Mouse (Mus musculus) liver, embryonic 14.5 days (tissue): ENCODE results near the gene Pacs2. TPM values are rescaled to one million over a fixed set of nuclear protein-coding genes. Genes with fewer than 3 reads are reported as not detected.

Experiments
- ATAC-seq: fragments of 200-750 bp; cut with Nextera tagmentation; 2 replicates; pipeline ENCODE4 v1.8.0; 2017; ENCODE audit warnings: moderate number of reproducible peaks, mild to moderate bottlenecking, moderate library complexity; ENCODE audit not compliant: insufficient read depth
- DNase-seq, 3 experiments: peaks; one replicate each; pipeline ENCODE4 v3.0.0-alpha.2; 2012 to 2013; ENCODE audit warnings: low read depth in 3 of 3, low spot score in 3 of 3
- H3K27ac ChIP-seq: fragments of 300-500 bp; sonication (generic); 2 replicates; pipeline ENCODE4 v1.5.1; 2014; ENCODE audit warnings: moderate library complexity, mild to moderate bottlenecking, control low read depth, inconsistent platforms
- H3K27me3 ChIP-seq: fragments of 300-500 bp; sonication (generic); 2 replicates; pipeline ENCODE4 v1.6.1; 2014; ENCODE audit warnings: mild to moderate bottlenecking, low read length, moderate library complexity; ENCODE audit not compliant: control insufficient read depth, insufficient read depth
- H3K36me3 ChIP-seq: fragments of 300-500 bp; sonication (generic); replicated peaks from 2 replicates; pipeline ENCODE4 v1.6.1; 2014; ENCODE audit warnings: low read depth; ENCODE audit not compliant: control insufficient read depth, insufficient read depth
- H3K4me1 ChIP-seq, 2 experiments: fragments of 200-500 bp in 1 of 2; fragments of 300-500 bp in 1 of 2; sonication (generic) in 1 of 2; replicated peaks; 2 replicates each; pipeline ENCODE4 v1.6.1; 2012 to 2014; ENCODE audit warnings: antibody characterized with exemption in 1 of 2, inconsistent platforms in 1 of 2, low read length in 1 of 2; ENCODE audit not compliant: control insufficient read depth in 2 of 2, insufficient read depth in 2 of 2
- H3K4me2 ChIP-seq: fragments of 300-500 bp; sonication (generic); 2 replicates; pipeline ENCODE4 v1.6.1; 2014; ENCODE audit warnings: low read depth, mild to moderate bottlenecking, control low read depth, moderate library complexity
- H3K4me3 ChIP-seq, 2 experiments: fragments of 200-500 bp in 1 of 2; fragments of 300-500 bp in 1 of 2; sonication (generic) in 1 of 2; 2 replicates each; pipeline ENCODE4 v1.5.1; 2012 to 2014; ENCODE audit warnings: low read depth in 2 of 2, low read length in 2 of 2, mild to moderate bottlenecking in 2 of 2, control low read depth in 1 of 2, inconsistent platforms in 1 of 2, moderate library complexity in 1 of 2; ENCODE audit not compliant: insufficient read depth in 1 of 2
- H3K9ac ChIP-seq: fragments of 300-500 bp; sonication (generic); replicated peaks from 2 replicates; pipeline ENCODE4 v1.6.1; 2014; ENCODE audit warnings: mild to moderate bottlenecking, control low read depth, moderate library complexity
- H3K9me3 ChIP-seq: fragments of 300-500 bp; sonication (generic); 2 replicates; pipeline ENCODE4 v1.6.1; 2016; ENCODE audit warnings: low read length, mixed read lengths; ENCODE audit not compliant: control insufficient read depth
- CTCF ChIP-seq: IDR thresholded peaks from 2 replicates; pipeline ENCODE4 v1.5.1; 2016; ENCODE audit warnings: antibody characterized with exemption, low read depth, control low read depth
- EP300 ChIP-seq: IDR thresholded peaks from 2 replicates; pipeline ENCODE4 v1.6.1; 2016; ENCODE audit warnings: antibody characterized with exemption, low read depth
- WGBS: fragments of 180-500 bp; shearing (Covaris S2); extraction: QIAGEN DNeasy Blood & Tissue Kit; methylation state at CpG from one replicate; pipeline ENCODE4 v1.1.7; 2014; ENCODE audit not compliant: insufficient replicate concordance; 5-methylcytosine and 5-hydroxymethylcytosine counted together
- polyA plus RNA-seq, 2 experiments: library from polyadenylated mRNA; depleted of rRNA in 1 of 2; stranded (reverse) in 1 of 2; unstranded in 1 of 2; fragments of >200 nt; fragmentation: Nextera tagmentation in 1 of 2; extraction: Ambion mirVana in 1 of 2; gene quantifications; 2 replicates each; pipeline versions ENCODE4 v1.2.1 to v1.2.3; 2012 to 2014

Gene Pacs2
- polyA plus RNA-seq, 2 experiments: 3.7 to 11.7 TPM

GRCm38 (mm10) chr12:113001133-113001474, 13.2 kb upstream of the Pacs2 start:
- H3K27ac ChIP-seq: peak overlapping the region; percentile 4
- DNase-seq: no peak
- no peaks in the 10 kb centered on the region for H3K9me3 ChIP-seq
- peak overlapping the region; percentile 94 for H3K4me2 ChIP-seq
- no peaks in the 10 kb centered on the region for H3K27me3 ChIP-seq
- peaks cover 14 to 17% of the 10 kb centered on the region in 2 experiments for H3K4me1 ChIP-seq
- 3% methylated on average over 5 of the region's 5 CpGs for WGBS
- peak overlapping the region; percentile 32 for H3K9ac ChIP-seq
- ATAC-seq: peak; percentile 3
- TF ChIP-seq CTCF (no peak), EP300 (no peak)
- no peaks in the 10 kb centered on the region; the same call in 1 of the 2 replicates for H3K36me3 ChIP-seq
- H3K4me3 ChIP-seq: peak overlapping the region; percentile 70 to 76

GRCm38 (mm10) chr12:113002667-113003066, 11.6 kb upstream of the Pacs2 start:
- 18% methylated on average over 2 of the region's 2 CpGs for WGBS
- no peak overlapping the region for H3K4me3 ChIP-seq

GRCm38 (mm10) chr12:113004011-113004410, 10.3 kb upstream of the Pacs2 start:
- no peaks in the 10 kb centered on the region for H3K36me3 ChIP-seq
- H3K4me1 ChIP-seq: peaks cover 8 to 9% of the 10 kb centered on the region in 2 experiments
- 77% methylated on average over 8 of the region's 8 CpGs for WGBS
- DNase-seq (no peak), ATAC-seq (no peak)
- no peak overlapping the region for H3K4me2 ChIP-seq
- no peaks in the 10 kb centered on the region for H3K9me3 ChIP-seq
- TF ChIP-seq EP300 (no peak), CTCF (no peak)
- no peak overlapping the region for H3K9ac ChIP-seq
- no peak overlapping the region for H3K27ac ChIP-seq
- H3K4me3 ChIP-seq: no peak overlapping the region
- no peaks in the 10 kb centered on the region for H3K27me3 ChIP-seq

More at GRCm38 (mm10) chr12:113002667-113003066, 11.6 kb upstream of the Pacs2 start:
- ATAC-seq: no peak
- no peaks in the 10 kb centered on the region for H3K9me3 ChIP-seq
- peaks cover 14 to 17% of the 10 kb centered on the region in 2 experiments for H3K4me1 ChIP-seq
- peak; percentile 45 for TF ChIP-seq CTCF
- TF ChIP-seq EP300: no peak
- no peaks in the 10 kb centered on the region for H3K36me3 ChIP-seq
- no peak overlapping the region for H3K27ac ChIP-seq
- no peak overlapping the region for H3K9ac ChIP-seq
- H3K4me2 ChIP-seq: no peak overlapping the region
- no peak for DNase-seq
- no peaks in the 10 kb centered on the region for H3K27me3 ChIP-seq

GRCm38 (mm10) chr12:113004993-113005392, 9.3 kb upstream of the Pacs2 start:
- H3K9ac ChIP-seq: no peak overlapping the region
- 21% methylated on average over 4 of the region's 4 CpGs for WGBS
- H3K4me2 ChIP-seq: no peak overlapping the region
- no peak overlapping the region for H3K4me3 ChIP-seq
- DNase-seq: no peak
- no peaks in the 10 kb centered on the region for H3K9me3 ChIP-seq
- H3K27ac ChIP-seq: no peak overlapping the region
- peak; percentile 87 for TF ChIP-seq CTCF
- no peak for TF ChIP-seq EP300
- H3K27me3 ChIP-seq: no peaks in the 10 kb centered on the region
- no peak for ATAC-seq
- H3K36me3 ChIP-seq: no peaks in the 10 kb centered on the region
- H3K4me1 ChIP-seq: peaks cover 5 to 6% of the 10 kb centered on the region in 2 experiments

- H3K4me1 ChIP-seq: peaks cover 3 to 15% of the 10 kb centered on the region in 2 experiments; a peak in 3 of 4 replicates
- no peak overlapping the region for H3K9ac ChIP-seq
- ATAC-seq: no peak
- TF ChIP-seq EP300: no peak
- TF ChIP-seq CTCF: no peak
- WGBS: 63% methylated on average over 6 of the region's 6 CpGs
- no peak overlapping the region for H3K4me2 ChIP-seq
- H3K36me3 ChIP-seq: no peaks in the 10 kb centered on the region
- no peaks in the 10 kb centered on the region for H3K9me3 ChIP-seq
- H3K27me3 ChIP-seq: no peaks in the 10 kb centered on the region
- no peak overlapping the region for H3K27ac ChIP-seq
- no peak overlapping the region for H3K4me3 ChIP-seq
- no peak for DNase-seq
Measured at GRCm38 (mm10) chr12:113011702-113012360, 2.5 kb upstream of the Pacs2 start.
